Mouse (Mus musculus): ENCODE data around the gene Olfr1140. TPM values are rescaled to one million over a fixed set of nuclear protein-coding genes. Genes with fewer than 3 reads are reported as not detected.

The Olfr1140 gene
- polyA plus RNA-seq (2015; fragmentation: Nextera tagmentation; extraction: Ambion mirVana), result not detected in 2 replicates

- ATAC-seq (ENCODE audit: extremely low read depth, insufficient number of reproducible peaks, low FRiP score, low TSS enrichment), result no peak
- Histone ChIP-seq H3K27me3 (replicated peaks) (no peaks in the 10 kb centered on the region), H3K4me2 (no peak within 1 kb of the TSS), H3K4me1 (no peaks in the 10 kb centered on the region), H3K9ac (no peak within 1 kb of the TSS), H3K36me3 (no peaks in the 10 kb centered on the region), H3K27ac (replicated peaks) (no peak within 1 kb of the TSS), H3K9me3 (no peaks in the 10 kb centered on the region), H3K4me3 (no peak within 1 kb of the TSS)
- WGBS, result 66% methylated on average over 3 of the region's 3 CpGs
Observed at GRCm38 (mm10) chr2:87743452-87743851, at the start of gene Olfr1140. Gene Olfr1140 (plus strand): TSS chr2:87743752.

- H3K9me3 ChIP-seq, result no peaks in the 10 kb centered on the region
Observed at GRCm38 (mm10) chr2:87693847-87694246, 49.7 kb upstream of the Olfr1140 start, which contains the start of gene Olfr1136. Gene Olfr1136 (minus strand): TSS chr2:87693947.

GRCm38 (mm10) chr2:87713079-87713478, 30.5 kb upstream of the Olfr1140 start, which contains the start of gene Olfr1137:
Gene Olfr1137 (minus strand): TSS chr2:87713179.
- Histone ChIP-seq H3K4me2 (no peak within 1 kb of the TSS), H3K27ac (replicated peaks) (no peak within 1 kb of the TSS), H3K27me3 (replicated peaks) (no peaks in the 10 kb centered on the region), H3K36me3 (no peaks in the 10 kb centered on the region), H3K9ac (no peak within 1 kb of the TSS), H3K4me1 (no peaks in the 10 kb centered on the region), H3K4me3 (no peak within 1 kb of the TSS), H3K9me3 (0 out of 2 replicates have a peak, but pooled peaks cover 3% of the 10 kb centered on the region)
- no peak for ATAC-seq (ENCODE audit: extremely low read depth, insufficient number of reproducible peaks, low FRiP score, low TSS enrichment)

More at GRCm38 (mm10) chr2:87693847-87694246, 49.7 kb upstream of the Olfr1140 start, which contains the start of gene Olfr1136:
- H3K27me3 ChIP-seq (replicated peaks), result no peaks in the 10 kb centered on the region
- no peak within 1 kb of the TSS for H3K4me2 ChIP-seq
- H3K9ac ChIP-seq, result no peak within 1 kb of the TSS
- H3K36me3 ChIP-seq, result no peaks in the 10 kb centered on the region
- no peaks in the 10 kb centered on the region for H3K4me1 ChIP-seq
- ATAC-seq (ENCODE audit: extremely low read depth, insufficient number of reproducible peaks, low FRiP score, low TSS enrichment), result no peak
- no peak within 1 kb of the TSS for H3K27ac ChIP-seq (replicated peaks)
- H3K4me3 ChIP-seq, result no peak within 1 kb of the TSS

GRCm38 (mm10) chr2:87739878-87740277, 3.7 kb upstream of the Olfr1140 start, which contains the start of gene Olfr1138:
Gene Olfr1138 (minus strand): TSS chr2:87739978.
- Histone ChIP-seq H3K9me3 (no peaks in the 10 kb centered on the region), H3K9ac (no peak within 1 kb of the TSS), H3K36me3 (no peaks in the 10 kb centered on the region), H3K4me3 (no peak within 1 kb of the TSS), H3K27ac (replicated peaks) (no peak within 1 kb of the TSS), H3K27me3 (replicated peaks) (no peaks in the 10 kb centered on the region), H3K4me2 (no peak within 1 kb of the TSS), H3K4me1 (no peaks in the 10 kb centered on the region)
- 67% methylated on average over 1 of the region's 1 CpGs for WGBS
- ATAC-seq (ENCODE audit: extremely low read depth, insufficient number of reproducible peaks, low FRiP score, low TSS enrichment), result no peak

GRCm38 (mm10) chr2:87753891-87754290, 10.3 kb downstream of the Olfr1140 start, which contains the start of gene Olfr1141:
Gene Olfr1141 (minus strand): TSS chr2:87753991.
- Histone ChIP-seq H3K27ac (replicated peaks) (no peak within 1 kb of the TSS), H3K36me3 (no peaks in the 10 kb centered on the region), H3K4me3 (no peak within 1 kb of the TSS), H3K4me1 (no peaks in the 10 kb centered on the region), H3K27me3 (replicated peaks) (no peaks in the 10 kb centered on the region), H3K9me3 (no peaks in the 10 kb centered on the region), H3K9ac (no peak within 1 kb of the TSS), H3K4me2 (no peak within 1 kb of the TSS)
- 71% methylated on average over 1 of the region's 1 CpGs for WGBS
- no peak for ATAC-seq (ENCODE audit: extremely low read depth, insufficient number of reproducible peaks, low FRiP score, low TSS enrichment)

- H3K4me3 ChIP-seq, result no peak overlapping the region
- H3K9ac ChIP-seq, result no peak overlapping the region
- ATAC-seq (ENCODE audit: extremely low read depth, insufficient number of reproducible peaks, low FRiP score, low TSS enrichment), result no peak
- H3K4me2 ChIP-seq, result no peak overlapping the region
- no peaks in the 10 kb centered on the region for H3K27me3 ChIP-seq (replicated peaks)
- no peaks in the 10 kb centered on the region for H3K9me3 ChIP-seq
- 36% methylated on average over 1 of the region's 1 CpGs for WGBS
- no peaks in the 10 kb centered on the region for H3K36me3 ChIP-seq
- H3K27ac ChIP-seq (replicated peaks), result no peak overlapping the region
- H3K4me1 ChIP-seq, result no peaks in the 10 kb centered on the region
Observed at GRCm38 (mm10) chr2:87776143-87776542, 32.6 kb downstream of the Olfr1140 start.

GRCm38 (mm10) chr2:87779183-87779582, 35.6 kb downstream of the Olfr1140 start, which contains the start of gene Olfr152:
Gene Olfr152 (plus strand): TSS chr2:87779483.
- Histone ChIP-seq H3K27me3 (replicated peaks) (no peaks in the 10 kb centered on the region), H3K4me1 (no peaks in the 10 kb centered on the region), H3K27ac (replicated peaks) (no peak within 1 kb of the TSS), H3K36me3 (no peaks in the 10 kb centered on the region), H3K9me3 (no peaks in the 10 kb centered on the region), H3K9ac (no peak within 1 kb of the TSS), H3K4me2 (no peak within 1 kb of the TSS), H3K4me3 (no peak within 1 kb of the TSS)
- WGBS, result 66% methylated on average over 4 of the region's 4 CpGs
- ATAC-seq (ENCODE audit: extremely low read depth, insufficient number of reproducible peaks, low FRiP score, low TSS enrichment), result no peak

Other genes starting within 250 kb of the Olfr1140 start
- gene Pramel7, start 246.7 kb upstream of the Olfr1140 start, polyA plus RNA-seq (2015; fragmentation: Nextera tagmentation; extraction: Ambion mirVana), result not detected in 2 replicates
- gene Pramel6, start 237.2 kb upstream of the Olfr1140 start, polyA plus RNA-seq (2015; fragmentation: Nextera tagmentation; extraction: Ambion mirVana), result not detected in 2 replicates
- not detected in 2 replicates for gene Olfr153, start 212.0 kb upstream of the Olfr1140 start, polyA plus RNA-seq (2015; fragmentation: Nextera tagmentation; extraction: Ambion mirVana)
- not detected in 2 replicates for gene Olfr1128, start 198.2 kb upstream of the Olfr1140 start, polyA plus RNA-seq (2015; fragmentation: Nextera tagmentation; extraction: Ambion mirVana)
- not detected in 2 replicates for gene Olfr1129, start 169.8 kb upstream of the Olfr1140 start, polyA plus RNA-seq (2015; fragmentation: Nextera tagmentation; extraction: Ambion mirVana)
- not detected in 2 replicates for gene Olfr1130, start 137.5 kb upstream of the Olfr1140 start, polyA plus RNA-seq (2015; fragmentation: Nextera tagmentation; extraction: Ambion mirVana)
- gene Olfr1131, start 116.6 kb upstream of the Olfr1140 start, polyA plus RNA-seq (2015; fragmentation: Nextera tagmentation; extraction: Ambion mirVana), result not detected in 2 replicates
- gene Olfr1132, start 106.2 kb upstream of the Olfr1140 start, polyA plus RNA-seq (2015; fragmentation: Nextera tagmentation; extraction: Ambion mirVana), result not detected in 2 replicates
- gene Olfr1133, start 96.4 kb upstream of the Olfr1140 start, polyA plus RNA-seq (2015; fragmentation: Nextera tagmentation; extraction: Ambion mirVana), result not detected in 2 replicates
- gene Olfr1134, start 85.3 kb upstream of the Olfr1140 start, polyA plus RNA-seq (2015; fragmentation: Nextera tagmentation; extraction: Ambion mirVana), result not detected in 2 replicates
- gene Olfr1135, start 70.1 kb upstream of the Olfr1140 start, polyA plus RNA-seq (2015; fragmentation: Nextera tagmentation; extraction: Ambion mirVana), result not detected in 2 replicates
- not detected in 2 replicates for gene Olfr1136, start 49.8 kb upstream of the Olfr1140 start, polyA plus RNA-seq (2015; fragmentation: Nextera tagmentation; extraction: Ambion mirVana)
- gene Olfr1137, start 30.6 kb upstream of the Olfr1140 start, polyA plus RNA-seq (2015; fragmentation: Nextera tagmentation; extraction: Ambion mirVana), result not detected in 2 replicates
- not detected in 2 replicates for gene Olfr1138, start 3.8 kb upstream of the Olfr1140 start, polyA plus RNA-seq (2015; fragmentation: Nextera tagmentation; extraction: Ambion mirVana)
- not detected in 2 replicates for gene Olfr1141, start 10.2 kb downstream of the Olfr1140 start, polyA plus RNA-seq (2015; fragmentation: Nextera tagmentation; extraction: Ambion mirVana)
- not detected in 2 replicates for gene Olfr152, start 35.7 kb downstream of the Olfr1140 start, polyA plus RNA-seq (2015; fragmentation: Nextera tagmentation; extraction: Ambion mirVana)
- gene Olfr1143, start 56.8 kb downstream of the Olfr1140 start, polyA plus RNA-seq (2015; fragmentation: Nextera tagmentation; extraction: Ambion mirVana), result not detected in 2 replicates
- not detected in 2 replicates for gene Olfr1145, start 66.1 kb downstream of the Olfr1140 start, polyA plus RNA-seq (2015; fragmentation: Nextera tagmentation; extraction: Ambion mirVana)
- gene Olfr1148, start 86.8 kb downstream of the Olfr1140 start, polyA plus RNA-seq (2015; fragmentation: Nextera tagmentation; extraction: Ambion mirVana), result not detected in 2 replicates
- gene Olfr1150-ps1, start 100.2 kb downstream of the Olfr1140 start, polyA plus RNA-seq (2015; fragmentation: Nextera tagmentation; extraction: Ambion mirVana), result not detected in 2 replicates
- gene Olfr1151, start 112.1 kb downstream of the Olfr1140 start, polyA plus RNA-seq (2015; fragmentation: Nextera tagmentation; extraction: Ambion mirVana), result not detected in 2 replicates
- gene Olfr1152, start 122.7 kb downstream of the Olfr1140 start, polyA plus RNA-seq (2015; fragmentation: Nextera tagmentation; extraction: Ambion mirVana), result not detected in 2 replicates
- not detected in 2 replicates for gene Olfr1153, start 151.2 kb downstream of the Olfr1140 start, polyA plus RNA-seq (2015; fragmentation: Nextera tagmentation; extraction: Ambion mirVana)
- not detected in 2 replicates for gene Olfr1154, start 161.4 kb downstream of the Olfr1140 start, polyA plus RNA-seq (2015; fragmentation: Nextera tagmentation; extraction: Ambion mirVana)
- gene Olfr1155, start 201.4 kb downstream of the Olfr1140 start, polyA plus RNA-seq (2015; fragmentation: Nextera tagmentation; extraction: Ambion mirVana), result not detected in 2 replicates
- gene Olfr1156, start 209.3 kb downstream of the Olfr1140 start, polyA plus RNA-seq (2015; fragmentation: Nextera tagmentation; extraction: Ambion mirVana), result not detected in 2 replicates
- not detected in 2 replicates for gene Olfr1157, start 224.5 kb downstream of the Olfr1140 start, polyA plus RNA-seq (2015; fragmentation: Nextera tagmentation; extraction: Ambion mirVana)
- gene Olfr74, start 230.9 kb downstream of the Olfr1140 start, polyA plus RNA-seq (2015; fragmentation: Nextera tagmentation; extraction: Ambion mirVana), result not detected in 2 replicates
- gene Olfr1158, start 246.4 kb downstream of the Olfr1140 start, polyA plus RNA-seq (2015; fragmentation: Nextera tagmentation; extraction: Ambion mirVana), result not detected in 2 replicates

Data from heart, embryonic 13.5 days (tissue).